30 mouse cellular contexts compared by ENCODE assay signal in genomic region chr9:67865411-67865810, GRCm38 (mm10). TPM values are rescaled to one million over a fixed set of nuclear protein-coding genes. Genes with fewer than 3 reads are reported as not detected.
DNase-seq lines count a peak whose midpoint lies in the region; ATAC-seq and TF ChIP-seq lines count a peak whose summit lies in the region.
"Had no signal": no experiment of that assay in that cellular context is flagged by ENCODE, and none has a peak within 500 bp of the region (broad histone marks: within the 10 kb centered on the region; RNA-seq: fewer than 3 reads in every experiment).

No protein-coding gene starts in this region.

- H3K4me2 ChIP-seq in kidney, embryonic 14.5 days (replicated peaks; ENCODE audit: low read depth, low read length) = no peak overlapping the region
- no peak overlapping the region for H3K4me2 ChIP-seq in liver, embryonic 13.5 days
- H3K4me2 ChIP-seq: hindbrain, embryonic 12.5 days; limb, embryonic 12.5 days; midbrain, embryonic 11.5 days; neural tube, embryonic 12.5 days had no signal

- H3K27me3 ChIP-seq in kidney, adult 2 months (replicated peaks; ENCODE audit: control insufficient read depth, insufficient read depth, low read length) = no peaks in the 10 kb centered on the region
- no peaks in the 10 kb centered on the region; the same call in 1 of the 2 replicates for H3K27me3 ChIP-seq in kidney, embryonic 14.5 days (ENCODE audit: control insufficient read depth, insufficient read depth, low read length)
- H3K27me3 ChIP-seq in liver, embryonic 13.5 days = no peaks in the 10 kb centered on the region
- H3K27me3 ChIP-seq: hindbrain, embryonic 12.5 days; limb, embryonic 12.5 days; neural tube, embryonic 12.5 days had no signal

- H3K27ac ChIP-seq in kidney, adult 2 months (ENCODE audit: insufficient read depth, low read depth, low read length) = no peak overlapping the region
- no peak overlapping the region for H3K27ac ChIP-seq in kidney, embryonic 14.5 days (ENCODE audit: low read depth, low read length)
- H3K27ac ChIP-seq in liver, embryonic 13.5 days = peak overlapping the region; percentile 76
- H3K27ac ChIP-seq: hindbrain, embryonic 12.5 days; left cerebral cortex, adult 2 months; limb, embryonic 12.5 days; neural tube, embryonic 12.5 days had no signal

- no peak overlapping the region for H3K9ac ChIP-seq in kidney, embryonic 14.5 days (ENCODE audit: low read depth, low read length)
- peak overlapping the region; percentile 11; the same call in 1 of the 2 replicates for H3K9ac ChIP-seq in liver, embryonic 13.5 days
- H3K9ac ChIP-seq: forebrain, postnatal 0 days; hindbrain, embryonic 12.5 days; limb, embryonic 12.5 days; neural tube, embryonic 12.5 days had no signal

- peak; percentile 46 for DNase-seq in kidney, adult 2 months
- DNase-seq in embryo, embryonic 10.5 days (ENCODE audit: low spot score) = peak; percentile 37
- peak; percentile 33 for DNase-seq in embryo, embryonic 11 days
- DNase-seq in liver, embryonic 13.5 days = no peak
- no peak for DNase-seq in heart, postnatal 4 days
- DNase-seq in urinary bladder, adult 2 months (ENCODE audit: low spot score) = no peak
- no peak for DNase-seq in layer of hippocampus, postnatal 10 days (ENCODE audit: low spot score in 2 of 2)
- DNase-seq: adrenal gland, postnatal 36 days; B cell, adult 2 months; cerebellum, adult 18-20 months; cerebellum, postnatal 14 days; forebrain, postnatal 0 days; gastrocnemius, postnatal 10 days; heart, postnatal 14 days; lung, postnatal 36 days; right cerebral cortex, postnatal 4 days; thymus, postnatal 4 days had no signal

- WGBS in kidney, adult 2 months = 37% methylated on average over 7 of the region's 7 CpGs
- 15% methylated on average over 7 of the region's 7 CpGs for WGBS in kidney, embryonic 14.5 days
- WGBS in liver, embryonic 13.5 days (ENCODE audit: insufficient replicate concordance) = 72% methylated on average over 7 of the region's 7 CpGs

- TF ChIP-seq POLR2A in kidney, adult 2 months (IDR thresholded peaks at IDR 0.05; ENCODE audit: low read depth, low read length) = no peak

- no peak for TF ChIP-seq CTCF in kidney, adult 2 months (conservative IDR thresholded peaks at IDR 0.05; ENCODE audit: insufficient read depth, insufficient read length, low read depth, low read length)

- ATAC-seq in kidney, embryonic 14.5 days (ENCODE audit: low FRiP score, low TSS enrichment) = no peak
- no peak for ATAC-seq in liver, embryonic 13.5 days (ENCODE audit: low read depth)
- ATAC-seq: forebrain, postnatal 0 days; midbrain, embryonic 16.5 days had no signal

- no peaks in the 10 kb centered on the region for H3K9me3 ChIP-seq in kidney, embryonic 14.5 days (ENCODE audit: control insufficient read depth, low read length)
- no peaks in the 10 kb centered on the region for H3K9me3 ChIP-seq in liver, embryonic 13.5 days (replicated peaks)
- H3K9me3 ChIP-seq: hindbrain, embryonic 12.5 days; limb, embryonic 12.5 days; neural tube, embryonic 12.5 days had no signal

- no peaks in the 10 kb centered on the region for H3K36me3 ChIP-seq in kidney, adult 2 months (ENCODE audit: control insufficient read depth, insufficient read depth, low read length)
- no peaks in the 10 kb centered on the region for H3K36me3 ChIP-seq in kidney, embryonic 14.5 days (ENCODE audit: control insufficient read depth, insufficient read depth, low read length)
- H3K36me3 ChIP-seq in liver, embryonic 13.5 days = peaks cover 20% of the 10 kb centered on the region
- H3K36me3 ChIP-seq: hindbrain, embryonic 12.5 days; limb, embryonic 12.5 days; neural tube, embryonic 12.5 days had no signal

- H3K4me3 ChIP-seq in kidney, adult 2 months (ENCODE audit: insufficient read depth, low read depth, low read length) = no peak overlapping the region
- H3K4me3 ChIP-seq in kidney, embryonic 14.5 days (ENCODE audit: low read length) = no peak overlapping the region
- no peak overlapping the region for H3K4me3 ChIP-seq in liver, embryonic 13.5 days (replicated peaks)
- H3K4me3 ChIP-seq: erythroblast, embryonic 14.5 days; hindbrain, embryonic 12.5 days; left cerebral cortex, adult 2 months; limb, embryonic 12.5 days; neural tube, embryonic 12.5 days had no signal

- peaks cover 11% of the 10 kb centered on the region; the same call in 1 of the 2 replicates for H3K4me1 ChIP-seq in kidney, adult 2 months (ENCODE audit: control insufficient read depth, insufficient read depth, low read length)
- H3K4me1 ChIP-seq in kidney, embryonic 14.5 days (ENCODE audit: control insufficient read depth, insufficient read depth, low read length) = peaks cover 3% of the 10 kb centered on the region; the same call in 1 of the 2 replicates
- peaks cover 81% of the 10 kb centered on the region for H3K4me1 ChIP-seq in liver, embryonic 13.5 days (replicated peaks)
- H3K4me1 ChIP-seq: hindbrain, embryonic 12.5 days; neural tube, embryonic 12.5 days had no signal

RNA-seq across cellular contexts. Expression of gene Vps13c, which starts 25.2 kb away (rescaled TPM):
- 4.4 and 5.0 TPM in 2 replicates for polyA plus RNA-seq in kidney, adult 2 months (2012; rRNA removed)
- 3.5 and 7.9 TPM in 2 replicates for polyA plus RNA-seq in kidney, embryonic 14.5 days (2014; fragmentation: Nextera tagmentation; extraction: Ambion mirVana)
- 6.5 and 7.2 TPM in 2 replicates for polyA plus RNA-seq in liver, embryonic 13.5 days (2015; fragmentation: Nextera tagmentation; extraction: Ambion mirVana)
- 10 to 100 TPM; 28.9 to 30.7 TPM for total RNA-seq in heart, postnatal 4 days (2021)
- polyA plus RNA-seq in urinary bladder, adult 2 months (2012; rRNA removed) = 18.8 and 19.7 TPM in 2 replicates
- total RNA-seq in layer of hippocampus, postnatal 10 days (2021) = 10 to 100 TPM; 50.7 to 54.9 TPM

RNA-seq across cellular contexts. Expression of gene C2cd4a, which starts 33.3 kb away (rescaled TPM):
- polyA plus RNA-seq in kidney, adult 2 months (2012; rRNA removed) = 0.33 and 0.41 TPM in 2 replicates
- 1.3 and 2.7 TPM in 2 replicates for polyA plus RNA-seq in kidney, embryonic 14.5 days (2014; fragmentation: Nextera tagmentation; extraction: Ambion mirVana)
- 3.4 and 4.2 TPM in 2 replicates for polyA plus RNA-seq in liver, embryonic 13.5 days (2015; fragmentation: Nextera tagmentation; extraction: Ambion mirVana)
- not detected for total RNA-seq in heart, postnatal 4 days (2021)
- polyA plus RNA-seq in urinary bladder, adult 2 months (2012; rRNA removed) = 0.48 and 0.59 TPM in 2 replicates
- total RNA-seq in layer of hippocampus, postnatal 10 days (2021) = 1 to 10 TPM in 1 of 2 experiments, under 1 TPM in 1; 0.96 to 1.2 TPM
- total RNA-seq: adrenal gland, adult 18-20 months; adrenal gland, postnatal 36 days; heart, adult 8-10 months; heart, postnatal 14 days; left cerebral cortex, postnatal 25 days; megakaryocyte, adult 5-6 weeks had no signal
- polyA plus RNA-seq: gonadal fat pad, adult 2 months; hindbrain, embryonic 12.5 days; midbrain, embryonic 11.5 days had no signal

Comparison
In these comparisons a context has a peak if more than half of its experiments do, and no peak if none do; other contexts are left out.
1. DNase-seq: peak in kidney, adult 2 months (single experiment), embryo, embryonic 10.5 days (single experiment) and embryo, embryonic 11 days (single experiment); none in liver, embryonic 13.5 days (single experiment), heart, postnatal 4 days (single experiment), urinary bladder, adult 2 months (single experiment) and layer of hippocampus, postnatal 10 days (0 of 2).